Mouse (Mus musculus) heart, postnatal 14 days (tissue): ENCODE results near the gene Haus4. TPM values are rescaled to one million over a fixed set of nuclear protein-coding genes. Genes with fewer than 3 reads are reported as not detected.

ENCODE experiments used
- DNase-seq, 2 experiments: peaks; one replicate each; pipeline ENCODE4 v3.0.0; 2021 to 2022
- intact Hi-C: fragments of 180-260 bp; cut with DNase I; formaldehyde crosslinking; loops from one replicate; pipeline ENCODE4 v1.15.1; 2025
- total RNA-seq, 2 experiments: library from RNA; stranded (reverse); gene quantifications; 2 replicates each; pipeline ENCODE4 v1.2.3; 2021

Haus4 gene
- total RNA-seq, 2 experiments from 2014 or later = 5.2 to 6.1 TPM

DNA sequence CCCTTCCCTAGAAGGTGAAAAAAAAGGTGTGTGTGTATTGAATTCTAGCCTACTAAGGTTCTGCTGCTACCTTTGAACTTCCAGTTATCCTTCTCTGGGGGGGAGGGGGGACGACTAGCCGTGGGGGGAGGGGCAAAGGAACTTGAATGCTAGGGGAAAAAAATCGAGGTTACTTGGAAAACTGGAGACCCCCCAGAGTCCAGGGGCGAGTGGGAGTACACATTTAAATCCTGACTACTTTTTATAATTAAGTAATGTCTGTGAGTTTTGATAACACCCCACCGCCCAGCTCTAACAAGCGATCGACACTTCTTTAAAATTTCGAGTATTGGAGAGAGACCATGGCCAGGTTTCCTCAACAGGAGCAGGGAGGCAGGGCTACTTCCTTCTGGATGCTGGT, 20.6 kb upstream of the Haus4 start:
- DNase-seq = no peak
- intact Hi-C loops = loop anchor here (5.0 kb wide), 2 partner anchors 48 to 348 kb away; no protein-coding TSS in a partner anchor

DNA sequence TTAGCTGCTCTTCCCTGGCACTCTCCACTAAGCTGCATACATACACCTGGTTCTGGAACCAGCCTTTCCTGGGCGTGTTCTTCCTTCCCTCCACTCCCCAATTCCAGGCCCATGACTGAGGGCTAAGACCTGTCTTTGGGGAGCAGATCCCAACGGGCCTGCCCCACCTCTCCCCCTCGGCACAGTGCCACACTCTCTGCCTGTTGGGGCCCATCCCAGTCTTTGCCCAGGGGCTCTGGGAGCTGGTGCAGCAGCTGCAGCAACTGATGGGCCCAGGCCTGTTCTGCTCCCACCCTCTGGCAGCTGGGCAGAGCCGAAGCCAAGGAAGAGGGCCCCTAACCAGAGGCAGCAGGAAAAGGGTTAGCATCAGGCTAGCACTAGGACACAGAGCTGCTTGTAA, 19.8 kb upstream of the Haus4 start:
- intact Hi-C loops = no loop called here

DNA sequence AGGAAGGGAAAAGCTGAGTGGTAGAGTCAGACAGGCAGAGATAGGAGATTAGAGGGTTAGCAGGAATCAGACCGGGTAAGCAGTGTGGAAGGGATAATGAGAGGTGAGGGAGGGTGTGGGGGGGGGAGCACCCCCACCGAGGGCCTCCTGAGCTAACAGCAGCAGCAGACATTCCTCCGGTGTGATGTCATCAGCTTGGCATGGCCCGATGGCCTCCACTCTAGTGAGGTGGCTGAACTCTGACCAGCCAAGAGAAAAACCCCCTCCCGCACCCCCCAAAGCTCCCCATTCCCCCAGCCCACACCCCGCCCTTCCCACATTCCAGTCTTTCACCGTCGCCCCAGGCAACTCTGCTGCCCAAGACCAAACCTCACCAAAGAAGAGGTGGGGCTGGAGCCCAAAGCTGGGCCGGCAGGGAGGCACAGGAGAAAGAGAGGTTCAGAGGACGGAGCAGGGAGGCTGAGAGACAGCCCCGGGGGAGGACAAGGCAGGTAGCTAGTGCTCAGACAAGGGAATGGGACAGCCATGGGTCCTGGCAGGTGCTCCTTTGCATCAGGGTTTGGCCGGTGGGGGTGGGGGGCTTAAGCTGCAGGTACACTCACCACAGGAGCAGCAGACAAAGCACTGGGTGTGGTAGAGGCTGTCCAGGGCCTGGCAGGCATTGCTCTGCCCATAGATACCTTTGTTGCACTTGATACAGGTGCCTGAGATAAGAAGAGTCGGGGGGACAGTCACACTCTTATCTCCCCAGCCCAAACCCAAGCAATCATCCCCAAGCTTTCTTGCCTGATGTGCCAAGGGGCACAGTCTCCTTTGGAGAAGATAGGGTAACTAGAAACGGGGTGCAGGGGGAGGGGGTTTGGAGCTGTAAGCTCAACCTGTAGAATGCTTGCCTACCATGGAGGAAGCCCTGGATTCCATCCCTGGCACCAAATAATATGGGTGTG, 18.6 kb upstream of the Haus4 start:
- peak in 1 of 2 experiments; percentile 58 for DNase-seq
- intact Hi-C loops = no loop called here

More for the DNA sequence above, 19.8 kb upstream of the Haus4 start:
- no peak for DNase-seq

DNA sequence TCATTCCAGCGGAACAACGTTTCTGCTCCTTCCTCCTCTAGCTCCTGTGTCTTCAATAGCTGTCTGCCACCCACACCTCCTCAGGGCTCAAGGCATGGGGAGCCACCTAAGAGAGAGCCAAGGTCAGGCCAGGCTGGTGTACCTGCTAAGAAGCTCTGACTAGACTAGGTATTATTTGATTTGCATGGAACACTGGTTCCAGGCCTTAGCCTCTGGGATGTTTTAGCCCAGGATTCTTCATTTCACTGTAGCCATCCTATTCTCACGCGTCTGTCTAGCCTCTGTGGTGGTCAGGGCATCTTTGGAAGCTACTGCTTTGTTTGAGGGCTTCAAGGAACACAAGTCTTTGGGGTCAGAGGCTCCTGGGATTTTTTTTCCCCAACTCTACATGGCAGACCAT, 17.7 kb upstream of the Haus4 start:
- intact Hi-C loops = no loop called here
- DNase-seq = no peak

DNA sequence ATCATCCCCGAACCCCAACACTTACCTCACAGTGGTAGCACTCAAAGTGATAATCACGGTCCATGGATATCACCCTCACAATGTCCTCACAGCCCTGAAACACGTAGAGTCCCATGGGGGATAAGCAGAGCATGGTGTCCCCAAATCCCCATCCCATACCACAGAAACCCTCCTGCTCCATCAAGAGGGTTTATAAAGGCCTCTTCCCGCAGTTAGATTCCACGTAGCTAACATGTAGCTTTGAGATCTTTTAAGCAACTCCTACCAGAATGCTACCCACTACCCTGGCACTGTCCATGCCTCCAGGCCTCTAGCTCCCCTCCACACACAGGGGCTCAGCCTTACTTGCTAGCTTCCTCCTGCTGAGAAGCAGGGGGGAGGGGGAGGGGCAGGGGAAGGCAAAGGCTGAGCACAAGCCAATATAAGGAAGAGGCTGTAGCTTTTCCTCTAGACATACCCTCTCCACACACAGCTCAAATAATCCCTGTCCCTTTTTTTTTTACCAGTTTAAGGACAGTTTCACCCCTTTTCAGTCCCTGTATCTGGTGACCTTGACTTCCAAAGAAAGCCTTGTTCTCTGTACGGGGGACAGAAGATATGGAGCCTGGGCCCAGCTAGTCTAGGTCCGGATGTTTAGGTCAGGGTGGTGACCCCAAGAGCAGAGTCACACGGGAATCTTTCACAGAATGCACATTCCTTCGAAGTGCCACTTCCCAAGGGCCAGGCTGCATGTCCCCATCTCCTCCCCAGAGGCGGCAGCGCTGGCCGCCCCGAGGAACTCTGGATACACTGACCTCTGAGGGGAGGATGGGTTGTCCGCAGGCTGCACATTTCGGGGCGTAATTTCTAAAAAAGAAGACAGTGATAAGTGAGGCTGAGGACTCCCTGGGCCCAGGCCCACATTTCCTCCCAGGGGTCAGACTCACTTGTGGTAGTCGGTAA, 15.3 kb upstream of the Haus4 start:
- peak in 1 of 2 experiments; percentile 29 for DNase-seq
- intact Hi-C loops = loop anchor here (1.0 to 5.0 kb wide), 2 partner anchors 72 to 133 kb away; partner anchors contain the start of gene Cdh24

DNA sequence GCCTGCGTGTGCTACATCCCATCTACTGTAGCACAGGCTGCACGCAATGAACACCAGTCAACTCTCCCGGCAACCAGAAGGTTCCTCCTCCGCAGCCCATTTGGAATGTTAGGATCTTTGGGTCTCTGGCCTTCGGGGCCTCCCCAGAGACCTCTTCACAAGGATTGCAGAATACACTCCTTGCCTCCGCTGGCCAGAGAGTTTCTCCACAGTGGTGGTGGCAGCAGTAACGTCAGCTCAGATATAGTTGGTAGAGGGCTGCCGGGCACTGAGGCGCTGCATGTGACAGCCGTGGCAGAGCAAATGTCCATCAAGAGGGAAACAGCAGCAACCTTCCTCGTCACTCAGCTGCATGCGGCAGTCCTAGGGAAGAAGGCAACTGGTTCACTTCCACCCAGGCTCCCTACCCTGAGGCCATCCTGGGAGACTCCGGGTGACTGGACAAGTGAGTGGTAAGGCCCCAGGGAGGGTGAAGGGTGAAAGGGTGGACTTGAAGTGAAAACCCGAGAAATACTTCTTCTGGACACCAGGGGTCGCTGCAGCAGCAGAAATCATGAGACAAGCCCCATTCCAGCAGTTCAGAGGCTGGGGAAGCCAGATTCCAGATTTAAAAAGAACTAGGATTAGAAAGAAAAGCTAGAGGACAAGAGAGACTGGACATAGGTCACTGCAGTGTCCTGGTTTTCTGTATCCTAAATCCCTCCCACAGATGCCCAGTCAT, 14.4 kb upstream of the Haus4 start:
- intact Hi-C loops = loop anchor here (1.0 to 5.0 kb wide), 2 partner anchors 72 to 133 kb away; partner anchors contain the start of gene Cdh24
- peak; percentile 76 to 83 for DNase-seq

DNA sequence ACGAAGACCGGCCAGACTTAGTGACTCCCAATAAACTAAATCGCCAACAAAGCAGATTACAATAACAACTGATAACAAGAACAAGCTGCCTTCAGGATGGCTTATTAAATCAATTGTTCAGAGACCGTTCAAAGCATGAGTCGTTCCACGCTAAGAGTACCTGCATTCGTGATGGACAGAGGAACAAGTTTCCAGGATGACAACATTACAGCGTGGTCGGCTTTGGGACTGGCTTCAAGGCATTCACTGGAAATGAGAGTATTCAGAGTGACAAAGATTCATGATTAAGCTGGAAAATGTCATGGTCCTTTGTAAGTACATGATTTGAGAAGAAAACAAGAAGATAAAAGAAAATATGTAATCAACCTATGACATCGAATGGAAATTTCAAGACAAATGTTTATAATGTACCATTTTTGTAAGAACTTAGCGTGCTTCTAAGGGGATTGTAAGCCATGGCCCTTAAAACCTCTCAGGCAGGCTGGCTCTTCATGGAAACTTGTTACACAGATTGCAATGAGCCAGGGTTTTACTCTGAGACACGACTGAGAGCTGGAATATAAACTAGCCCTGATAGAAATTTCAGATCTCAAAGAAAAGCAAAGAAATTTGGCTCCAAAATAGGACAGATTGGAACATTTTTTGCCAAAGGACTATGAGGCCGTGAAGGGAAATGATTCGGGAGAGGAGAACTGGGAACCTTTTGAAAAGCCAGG, 6.3 kb upstream of the Haus4 start:
- intact Hi-C loops = no loop called here

DNA sequence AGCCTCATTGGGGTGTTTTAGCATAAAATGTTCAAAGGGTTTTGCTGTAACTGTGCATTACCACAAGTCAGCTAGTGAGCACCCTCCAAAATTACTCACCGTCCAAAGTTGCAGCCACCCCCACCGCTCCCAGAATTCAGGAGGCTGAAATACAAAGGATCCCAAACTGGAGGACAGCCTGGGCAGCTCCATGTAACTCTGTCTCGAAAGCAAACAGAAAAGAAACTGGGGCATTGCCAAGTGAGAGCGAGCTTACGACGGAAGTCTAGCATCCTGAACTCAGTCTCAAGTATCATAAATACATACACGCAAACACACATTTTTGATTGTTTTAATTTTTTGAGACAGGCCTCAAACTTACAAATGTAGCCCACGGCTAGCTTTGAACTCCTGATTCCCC, 2.9 kb upstream of the Haus4 start:
- DNase-seq = no peak
- intact Hi-C loops = no loop called here

More for the DNA sequence above, 6.3 kb upstream of the Haus4 start:
- DNase-seq = no peak

DNA sequence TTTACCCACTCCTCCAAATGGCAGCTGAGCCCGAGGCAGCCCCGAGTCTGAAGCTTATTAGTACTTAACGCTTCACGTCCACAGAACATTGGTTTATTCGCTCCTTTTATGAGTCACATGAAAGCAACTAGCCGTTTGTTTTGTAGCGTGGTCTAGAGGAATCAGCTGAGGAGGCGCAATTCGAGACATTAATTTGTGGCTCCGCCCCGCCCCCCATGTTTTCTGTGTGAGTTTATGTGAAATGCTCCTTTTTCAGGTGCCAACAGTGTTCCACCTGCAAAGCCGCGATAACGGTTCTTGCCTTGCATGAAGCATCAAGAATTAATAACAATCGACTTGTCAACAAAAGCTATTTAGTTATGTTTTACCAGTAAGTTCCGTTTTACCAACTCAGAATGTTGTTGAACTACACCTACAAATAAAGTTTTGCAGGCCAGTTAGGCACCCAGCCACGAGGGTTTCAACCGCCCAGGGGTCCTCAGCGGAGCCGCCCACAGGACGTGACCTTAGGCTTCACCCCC, 902 bp downstream of the Haus4 start:
- DNase-seq = no peak
- intact Hi-C loops = no loop called here

DNA sequence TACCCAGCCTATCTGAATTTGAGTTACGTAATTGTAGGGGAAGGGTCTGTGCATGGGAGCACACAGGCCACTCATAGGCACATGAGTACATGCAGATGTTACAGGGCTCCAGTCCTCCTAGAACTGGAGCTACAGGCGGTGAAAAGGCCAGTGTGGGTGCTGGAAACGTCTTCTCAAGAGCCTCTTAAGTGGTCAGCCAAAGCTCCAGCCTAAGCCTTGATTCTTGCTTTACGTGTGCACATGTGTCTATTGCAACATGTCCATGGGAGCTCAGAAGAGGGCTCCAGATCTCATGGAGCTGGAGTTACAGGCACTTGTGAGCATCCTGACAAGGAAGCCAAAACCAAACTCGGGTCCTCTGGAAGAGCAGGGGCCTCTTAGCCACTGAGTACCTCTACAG, 9.7 kb downstream of the Haus4 start:
- intact Hi-C loops = no loop called here
- no peak for DNase-seq

DNA sequence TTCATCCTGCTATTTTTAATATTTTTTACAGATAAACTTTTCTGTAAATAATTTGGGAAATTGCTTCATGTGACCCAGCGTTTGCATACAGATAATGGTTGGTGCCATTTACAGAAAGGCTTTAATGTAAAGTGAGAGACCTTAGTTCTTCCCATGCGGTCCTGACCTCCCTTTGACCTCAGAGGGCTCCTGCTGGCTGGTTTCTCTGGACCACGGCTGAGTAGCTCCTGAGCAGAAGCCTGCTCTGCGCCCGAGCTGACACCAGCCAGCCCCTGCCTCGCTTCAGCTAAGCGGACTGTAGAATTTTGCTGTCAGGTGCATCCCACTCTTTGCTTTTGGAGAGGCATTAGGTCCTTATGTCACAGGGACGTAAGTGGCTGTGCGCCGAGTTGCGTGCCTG, 13.6 kb downstream of the Haus4 start:
- intact Hi-C loops = no loop called here
- no peak for DNase-seq

DNA sequence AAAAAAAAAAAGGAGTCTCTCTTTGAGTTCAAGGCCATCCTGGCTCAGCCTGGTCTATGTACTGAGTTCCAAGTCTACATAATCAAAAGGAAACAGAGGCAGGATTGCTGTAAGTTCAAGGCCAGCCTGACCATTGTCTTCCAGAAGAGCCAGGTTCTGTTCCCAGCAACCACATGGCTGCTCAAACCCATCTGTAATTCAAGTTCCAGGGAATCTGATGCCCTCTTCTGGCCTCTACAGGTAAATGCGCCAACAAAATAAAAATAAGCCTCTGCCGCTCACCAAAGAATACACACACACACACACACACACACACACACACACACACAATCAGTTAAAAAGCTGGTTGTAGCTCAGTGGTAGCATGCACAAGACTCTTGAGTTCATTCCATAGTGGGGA, 15.8 kb downstream of the Haus4 start:
- no peak for DNase-seq
- intact Hi-C loops = no loop called here

DNA sequence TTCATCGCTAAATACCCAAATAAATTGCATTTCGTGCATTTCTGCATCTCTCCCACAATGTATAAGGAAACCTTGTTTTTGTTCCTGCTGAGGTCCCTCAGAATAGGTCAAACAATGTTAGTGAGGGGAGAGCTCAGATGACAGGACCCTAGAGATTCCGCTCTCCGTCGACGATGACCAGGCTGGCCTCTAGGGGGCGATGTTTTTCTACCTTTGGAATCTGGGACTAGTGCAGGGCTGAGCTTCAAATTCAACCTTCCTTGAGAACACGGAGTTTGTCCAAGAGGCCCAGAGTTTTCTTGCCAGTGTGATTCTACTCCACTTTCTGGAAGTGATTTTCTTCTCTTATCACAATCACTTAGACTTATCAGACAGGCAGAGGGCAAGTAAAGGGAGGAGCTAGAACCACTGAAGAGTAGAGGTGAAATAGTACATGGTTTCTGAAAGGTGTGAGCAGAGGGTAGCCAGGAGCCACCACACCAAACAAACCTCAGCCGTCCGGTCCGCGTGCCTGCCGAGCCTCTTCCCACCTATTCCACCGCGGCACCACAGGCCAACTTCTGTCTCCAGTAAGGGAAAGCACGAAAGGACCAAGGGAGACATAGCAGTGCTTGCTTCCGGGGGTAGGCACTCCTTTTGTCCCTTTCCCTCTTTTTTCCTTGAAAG, 25.8 kb downstream of the Haus4 start:
- peak; percentile 84 to 91 for DNase-seq
- intact Hi-C loops = loop anchor here (5.0 kb wide), 2 partner anchors 49 to 109 kb away; partner anchors contain the start of gene Ajuba

DNA sequence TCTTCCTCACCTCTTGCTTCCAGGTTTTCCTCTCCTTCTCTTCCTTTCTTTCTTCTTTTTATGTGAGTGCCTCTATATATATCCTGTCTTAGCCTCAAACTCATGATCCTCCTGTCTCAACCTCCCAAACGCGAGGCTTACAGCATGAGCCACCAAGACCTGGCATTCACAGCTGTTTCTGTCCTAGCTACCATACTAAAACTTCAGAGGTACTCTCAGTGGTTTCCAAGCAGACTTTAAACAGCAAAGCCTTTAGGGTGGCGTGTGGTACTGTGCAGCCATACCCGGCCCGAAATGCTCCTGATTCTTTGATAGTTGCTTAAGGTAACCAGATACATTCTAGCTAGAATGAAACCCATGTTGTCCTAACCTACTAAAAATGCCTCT, 26.4 kb downstream of the Haus4 start:
- intact Hi-C loops = loop anchor here (5.0 kb wide), 2 partner anchors 49 to 109 kb away; partner anchors contain the start of gene Ajuba
- no peak for DNase-seq

DNA sequence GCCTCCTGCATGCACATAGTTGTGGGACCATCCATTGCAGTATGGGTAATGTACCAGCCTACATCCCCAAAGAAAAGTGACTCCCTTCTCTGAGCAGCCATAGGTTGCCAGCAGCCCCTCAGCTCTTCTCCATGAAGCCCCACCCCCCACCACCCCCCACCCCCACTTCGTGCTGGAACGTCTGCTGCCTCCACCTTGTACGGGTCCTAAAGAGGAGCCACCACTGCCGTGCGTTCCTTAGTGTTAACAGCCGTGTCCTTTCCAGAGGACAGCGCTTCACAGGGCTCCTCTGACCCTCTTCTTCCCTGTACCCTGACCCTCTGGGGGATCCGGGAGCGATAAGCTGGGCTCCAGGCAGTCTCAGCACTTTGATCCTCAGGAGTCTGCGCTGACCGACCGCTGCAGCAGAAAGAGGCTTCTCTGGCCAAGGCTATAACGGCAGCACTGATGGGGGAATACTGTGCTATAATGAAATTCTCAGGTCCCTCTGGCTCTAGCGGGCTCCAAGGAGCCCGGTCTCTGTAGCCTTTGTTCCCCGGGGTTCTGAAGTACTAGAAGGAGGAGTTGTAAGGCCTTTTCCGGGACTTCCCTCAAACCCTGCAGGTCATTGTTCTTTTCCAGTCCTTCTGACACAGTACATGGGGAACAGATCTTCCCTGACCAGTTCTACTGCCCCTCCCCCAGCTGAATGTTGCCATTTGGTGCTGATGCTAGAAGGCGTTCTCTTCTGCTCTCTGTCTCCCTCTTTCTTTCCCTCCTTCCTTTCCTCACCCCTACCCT, 27.0 kb downstream of the Haus4 start:
- intact Hi-C loops = loop anchor here (5.0 kb wide), 2 partner anchors 50 to 110 kb away; partner anchors contain the start of gene Ajuba
- DNase-seq = peak; percentile 11 to 39

DNA sequence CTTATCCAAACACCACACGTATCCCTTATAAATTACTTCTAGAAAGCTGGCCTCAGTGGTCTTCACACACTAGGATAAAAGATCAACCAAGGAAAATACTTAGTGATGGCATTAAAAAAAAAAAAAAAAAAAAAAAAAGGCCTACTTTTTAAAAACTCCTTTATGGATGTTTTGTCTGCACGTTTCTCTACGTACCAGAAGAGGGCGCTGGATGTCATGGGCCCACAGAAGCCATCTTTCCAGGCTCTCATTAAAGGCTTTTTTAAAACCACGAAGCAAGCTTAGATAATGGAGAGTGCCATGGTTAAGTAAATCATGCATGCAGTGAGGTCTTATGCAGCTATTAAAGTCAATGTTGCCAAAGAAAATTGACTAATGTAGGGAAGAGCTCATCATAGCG, 30.8 kb downstream of the Haus4 start:
- DNase-seq = no peak
- intact Hi-C loops = no loop called here

DNA sequence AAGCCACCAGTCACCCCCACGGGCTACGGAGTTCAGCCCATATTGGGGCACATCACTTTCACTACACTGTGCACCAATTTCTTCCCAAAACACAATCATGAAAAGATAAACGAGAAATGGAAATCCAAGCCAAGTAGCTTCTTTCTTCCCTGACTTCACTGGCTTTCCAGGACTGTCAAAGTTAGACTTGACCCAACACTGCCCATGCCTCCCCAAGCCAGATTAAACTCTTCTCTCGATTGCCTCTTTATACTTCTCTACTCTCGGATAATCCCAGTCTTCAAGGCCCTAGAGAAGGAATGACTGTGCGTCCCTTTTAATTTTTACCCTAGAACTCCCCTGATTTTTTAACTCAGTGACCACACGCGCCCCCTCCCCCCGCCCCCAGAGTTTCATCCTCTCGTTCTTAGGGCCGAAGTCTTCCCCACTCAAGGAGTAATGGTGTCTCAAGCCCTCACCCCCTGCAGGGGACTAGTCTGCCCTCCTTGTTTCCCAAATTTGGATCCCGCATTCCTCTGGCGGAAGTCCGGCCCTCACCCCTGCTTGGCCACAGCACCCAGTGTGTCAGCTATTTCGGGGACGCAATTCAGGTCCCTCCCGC, 37.6 kb downstream of the Haus4 start:
- no peak for DNase-seq
- intact Hi-C loops = loop anchor here (10.0 kb wide), 1 partner anchor 262 kb away; the partner anchor contains the start of genes Abhd4 and Dad1
